Mouse (Mus musculus): ENCODE results near the gene Camta1.
A peak's percentile ranks its signal among the peaks of the same experiment; 100 is the strongest.
"Not testable (repeated sequence)": the region's sequence is repeated elsewhere in the genome, so short reads cannot be mapped to it uniquely, and the experiment has no call there.

The Camta1 gene

DNA sequence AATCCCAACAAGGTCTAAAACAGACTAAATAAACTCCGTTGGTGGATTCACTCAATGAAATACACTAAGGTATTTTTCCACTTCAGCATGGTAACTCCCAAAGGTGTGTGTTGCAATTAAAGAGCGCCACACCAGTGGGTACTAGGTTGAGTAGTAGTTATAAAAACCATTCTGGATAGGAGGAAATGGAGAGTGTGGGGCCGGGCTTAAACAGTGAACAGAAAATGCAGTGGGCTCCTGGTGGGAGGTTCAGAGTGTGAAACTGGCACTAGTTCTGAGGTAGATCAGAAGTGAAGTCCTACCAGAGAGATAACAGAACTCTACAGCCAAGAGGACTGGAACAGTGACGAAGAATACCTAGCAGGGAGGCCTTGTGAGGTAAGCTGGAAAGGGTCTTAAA lies 803.0 kb downstream of the Camta1 start:
- no peak for DNase-seq (ENCODE audit: low spot score)

GRCm38 (mm10) chr4:151057347-151058321 lies 804.0 kb downstream of the Camta1 start, which contains the start of gene Vamp3:
Gene Vamp3 (minus strand): TSS chr4:151057963.
- DNase-seq (ENCODE audit: low spot score) = peak; percentile 97

GRCm38 (mm10) chr4:151051162-151051561 lies 810.5 kb downstream of the Camta1 start:
- DNase-seq (ENCODE audit: low spot score) = no peak

- no peak for DNase-seq (ENCODE audit: low spot score)
Observed at GRCm38 (mm10) chr4:151046524-151046923, 815.2 kb downstream of the Camta1 start.

DNA sequence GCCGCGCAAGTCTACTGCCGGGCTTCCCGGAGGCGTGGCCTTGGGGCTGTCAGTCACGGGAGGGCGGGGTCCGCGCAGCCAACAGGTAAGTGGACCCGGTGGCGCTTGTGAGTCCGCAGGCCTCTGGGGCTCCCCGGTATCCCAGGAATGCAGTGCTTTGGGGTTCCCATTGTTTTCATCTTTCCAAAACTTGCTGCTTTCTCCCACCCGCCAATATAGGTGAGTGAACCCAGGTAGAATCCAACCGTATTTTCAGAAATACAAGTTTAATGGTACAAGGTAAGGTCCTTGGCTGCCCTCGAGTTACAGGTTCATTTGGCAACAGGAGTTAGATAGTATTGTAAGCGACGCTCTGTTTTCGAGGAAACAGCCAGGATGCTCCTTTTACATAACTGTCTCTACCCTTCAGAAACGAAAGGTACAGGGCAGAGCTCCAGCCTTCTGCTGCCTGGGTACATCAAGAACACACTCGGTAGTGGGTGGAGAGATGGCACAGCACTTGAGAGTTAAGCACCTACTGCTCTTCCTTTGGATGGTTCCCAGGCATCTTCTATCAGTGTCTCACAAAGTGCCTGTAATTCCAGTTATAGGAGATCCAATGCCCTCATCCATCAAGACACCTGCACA lies 816.6 kb downstream of the Camta1 start:
- peak; percentile 55 for DNase-seq (ENCODE audit: low spot score)

GRCm38 (mm10) chr4:151044037-151044943 lies 817.4 kb downstream of the Camta1 start, which contains the start of gene Per3:
Gene Per3 (minus strand): TSS chr4:151044665.
- peak; percentile 96 for DNase-seq (ENCODE audit: low spot score)

DNA sequence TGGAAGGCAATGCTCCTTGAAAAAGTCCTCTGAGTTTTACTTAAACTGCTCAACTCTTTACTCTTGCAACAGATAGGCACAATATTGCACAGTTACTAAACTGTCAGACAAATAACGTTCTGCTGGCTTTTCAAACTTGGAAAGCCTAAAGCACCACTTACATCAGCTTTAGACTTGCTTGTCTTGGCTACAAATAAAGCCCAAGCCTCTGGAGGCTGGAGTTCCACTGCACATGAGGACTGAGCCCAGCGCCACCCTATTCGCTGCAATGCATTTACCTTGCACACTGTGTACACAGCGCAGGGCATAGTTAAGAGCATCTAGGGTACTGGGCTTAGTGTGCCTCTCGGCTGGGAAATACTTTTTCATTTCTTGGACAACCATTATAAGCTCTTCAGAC lies 818.4 kb downstream of the Camta1 start:
- no peak for DNase-seq (ENCODE audit: low spot score)

- peak; percentile 53 for DNase-seq (ENCODE audit: low spot score)
Observed at GRCm38 (mm10) chr4:151041506-151041905, 820.2 kb downstream of the Camta1 start.

- DNase-seq (ENCODE audit: low spot score) = no peak
Observed at GRCm38 (mm10) chr4:151037800-151038199, 823.9 kb downstream of the Camta1 start.

- DNase-seq (ENCODE audit: low spot score) = no peak
Observed at GRCm38 (mm10) chr4:151036521-151036920, 825.2 kb downstream of the Camta1 start.

GRCm38 (mm10) chr4:151027001-151027400 lies 834.7 kb downstream of the Camta1 start:
- DNase-seq (ENCODE audit: low spot score) = no peak

DNA sequence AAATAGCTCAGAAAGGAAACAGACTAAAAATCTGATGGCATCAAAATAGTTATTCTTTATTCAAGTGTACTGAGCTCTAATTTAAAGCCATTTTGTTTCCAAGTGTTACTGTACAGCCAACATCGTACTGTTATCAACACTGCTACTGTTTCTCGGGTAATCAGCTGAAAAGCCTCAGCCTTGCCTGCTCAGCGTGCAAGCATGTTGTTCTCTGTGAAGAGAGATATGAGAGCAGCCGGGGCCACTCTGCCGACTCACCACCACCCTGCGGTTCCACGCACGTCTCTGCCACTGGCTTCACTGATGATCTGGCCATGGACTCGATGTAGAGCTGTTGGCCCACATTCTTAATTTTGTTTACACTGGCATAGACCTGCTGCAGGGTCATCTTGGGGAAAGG lies 837.5 kb downstream of the Camta1 start:
- DNase-seq (ENCODE audit: low spot score) = no peak

DNA sequence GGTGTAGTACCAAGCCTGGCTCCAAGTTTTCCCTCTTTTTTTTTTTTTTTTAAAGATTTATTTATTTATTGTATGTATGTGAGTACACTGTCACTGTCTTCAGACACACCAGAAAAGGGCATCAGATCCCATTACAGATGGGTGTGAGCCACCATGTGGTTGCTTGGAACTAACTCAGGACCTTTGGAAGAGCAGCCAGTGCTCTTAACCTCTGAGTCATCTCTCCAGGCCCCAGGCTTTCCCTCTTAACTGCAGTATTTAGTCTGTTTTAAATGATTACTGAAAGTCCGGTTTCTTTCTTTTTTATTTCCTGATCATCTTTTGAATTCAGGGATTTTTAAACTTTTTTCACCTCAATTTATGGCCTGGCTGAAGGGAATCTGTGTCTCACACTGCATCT lies 844.3 kb downstream of the Camta1 start:
- DNase-seq (ENCODE audit: low spot score) = not testable (repeated sequence)

DNA sequence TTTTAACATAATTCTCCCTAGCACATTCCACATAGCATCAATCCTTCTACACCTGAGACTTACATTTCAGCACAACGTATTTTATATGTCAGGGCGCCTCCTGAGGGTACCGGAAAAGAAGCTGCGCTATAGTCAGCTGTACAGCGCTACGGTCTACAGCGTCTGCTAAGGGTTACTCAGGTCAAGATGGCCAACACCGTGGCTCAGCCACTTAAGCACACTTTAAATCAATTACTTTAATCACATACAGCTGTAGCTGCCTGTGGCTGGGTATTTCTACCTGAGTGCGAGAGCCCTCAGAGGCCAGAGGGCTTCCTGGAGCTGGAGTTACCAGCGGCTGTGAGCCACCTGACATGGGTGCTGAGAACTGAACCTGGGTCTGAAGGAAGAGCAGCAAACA lies 845.7 kb downstream of the Camta1 start:
- DNase-seq (ENCODE audit: low spot score) = no peak

DNA sequence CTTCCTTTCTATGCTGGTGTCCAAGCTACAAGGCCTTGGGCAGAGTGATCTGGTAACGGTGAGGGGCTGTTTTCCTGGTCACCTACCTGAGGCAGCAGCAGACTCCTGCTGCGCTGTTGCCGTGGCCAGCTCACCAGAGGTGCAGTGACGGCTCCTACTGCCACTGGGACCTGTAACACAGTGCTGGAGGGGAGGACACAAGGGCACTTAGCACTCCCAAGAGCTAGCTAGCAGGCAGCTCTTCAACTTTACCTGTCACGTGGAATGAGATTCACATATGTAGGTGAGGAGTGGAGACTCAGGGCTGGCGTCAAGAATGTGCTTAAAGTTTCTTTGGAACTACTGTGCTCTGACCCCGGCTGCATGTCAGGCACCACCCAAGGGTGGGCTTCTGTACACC lies 851.4 kb downstream of the Camta1 start:
- no peak for DNase-seq (ENCODE audit: low spot score)

DNA sequence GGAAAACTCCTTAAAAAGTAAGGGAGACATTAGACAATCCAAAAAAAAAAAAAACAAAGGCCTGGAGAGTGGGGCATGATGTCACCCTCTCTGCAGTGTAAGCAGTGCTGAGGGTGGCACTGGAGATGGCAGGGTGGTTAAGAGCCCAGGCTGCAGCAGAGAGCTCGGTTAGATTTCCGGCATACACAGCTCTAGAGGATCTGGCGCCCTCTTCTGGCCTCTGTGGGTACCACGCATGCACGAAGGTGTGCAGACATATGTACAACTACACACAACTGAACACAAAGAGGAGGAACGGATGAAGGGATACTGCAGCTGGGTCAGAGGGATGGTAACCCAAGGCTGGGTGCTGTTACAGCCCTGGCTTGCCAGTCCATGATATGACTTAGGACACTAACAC lies 854.7 kb downstream of the Camta1 start:
- peak; percentile 13 for DNase-seq (ENCODE audit: low spot score)

GRCm38 (mm10) chr4:151005656-151006318 lies 855.9 kb downstream of the Camta1 start:
- no peak for DNase-seq (ENCODE audit: low spot score)

- DNase-seq (ENCODE audit: low spot score) = no peak
Observed at GRCm38 (mm10) chr4:151001397-151001796, 860.3 kb downstream of the Camta1 start.

DNA sequence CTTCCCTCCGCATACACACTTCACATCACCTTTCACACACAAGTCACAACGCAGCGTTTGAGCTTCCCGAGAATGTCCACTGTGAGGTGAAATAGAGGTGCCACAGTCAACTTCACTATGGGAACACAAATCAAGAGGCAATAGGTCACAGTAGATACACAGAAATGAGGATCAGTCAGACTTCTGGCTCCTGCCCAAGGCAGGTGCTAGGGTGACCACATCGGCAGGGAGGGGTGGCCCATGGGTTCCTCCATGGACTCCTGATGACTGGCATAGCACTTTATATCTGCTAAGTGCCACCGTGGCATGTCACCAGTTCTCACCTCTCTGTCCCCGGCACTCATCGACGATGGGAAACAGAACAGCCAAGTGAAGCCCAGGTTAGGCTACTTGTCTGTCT lies 863.0 kb downstream of the Camta1 start:
- no peak for DNase-seq (ENCODE audit: low spot score)

DNA sequence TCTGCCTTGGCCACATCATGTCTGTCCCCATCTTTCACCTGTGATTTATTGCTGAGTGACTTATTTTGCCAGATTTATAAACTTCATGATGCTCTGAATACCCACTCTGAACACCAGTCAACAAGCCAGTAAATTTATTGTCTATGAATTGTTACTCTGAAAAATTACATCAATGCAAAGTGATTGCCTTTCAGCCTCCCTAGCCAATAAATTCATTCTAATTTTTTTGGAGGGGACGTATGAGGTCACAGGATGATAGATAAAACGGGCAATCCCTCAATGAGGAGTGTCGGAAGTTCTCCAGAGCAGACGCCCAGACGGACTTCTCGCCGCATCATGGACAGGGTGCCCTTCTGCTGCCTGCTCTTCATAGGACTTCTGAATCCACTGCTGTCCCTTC lies 864.9 kb downstream of the Camta1 start, which contains the start of gene Uts2:
Gene Uts2 (plus strand): TSS at position 301 of the 400 bp plus-strand sequence.
- DNase-seq (ENCODE audit: low spot score) = no peak

- no peak for DNase-seq (ENCODE audit: low spot score)
Observed at GRCm38 (mm10) chr4:150990148-150990547, 871.5 kb downstream of the Camta1 start.

Measured in left cerebral cortex, adult 11 months (tissue).